9 mouse cellular contexts compared by ENCODE assay signal in the genomic region with DNA sequence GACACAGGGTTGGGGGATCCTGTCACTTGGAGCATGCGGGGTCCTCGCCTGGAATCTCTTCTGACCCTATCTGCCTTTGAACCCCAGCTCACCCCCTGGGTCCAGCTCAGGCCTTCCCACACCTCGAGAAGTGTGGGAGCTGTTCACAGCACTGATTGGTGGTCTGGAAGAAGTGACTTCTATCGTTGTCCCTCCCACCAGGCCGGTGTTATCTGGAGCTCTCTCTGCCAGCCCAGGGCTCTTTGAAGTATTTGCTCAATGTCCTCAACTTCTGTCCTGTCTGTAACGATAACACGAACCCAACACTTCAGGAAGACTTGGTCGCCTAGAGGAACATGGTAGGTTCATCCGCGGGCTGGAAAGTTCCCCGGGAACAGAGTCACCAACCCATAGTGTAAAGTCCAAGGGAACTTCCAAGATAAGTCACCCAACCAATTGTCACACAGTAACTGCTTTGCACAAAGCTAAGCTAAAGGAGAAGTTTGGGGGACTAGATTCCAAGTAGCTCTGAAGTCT. TPM values are rescaled to one million over a fixed set of nuclear protein-coding genes. Genes with fewer than 3 reads are reported as not detected.
A peak's percentile ranks its signal among the peaks of the same experiment; 100 is the strongest.
DNase-seq lines count a peak whose midpoint lies in the region; ATAC-seq and TF ChIP-seq lines count a peak whose summit lies in the region.
"Had no signal": no experiment of that assay in that cellular context is flagged by ENCODE, and none has a peak within 500 bp of the region (broad histone marks: within the 10 kb centered on the region; RNA-seq: fewer than 3 reads in every experiment).

No protein-coding gene starts in this region.

- peaks cover 29% of the 10 kb centered on the region for H3K27me3 ChIP-seq in forebrain, embryonic 12.5 days
- peaks cover 14% of the 10 kb centered on the region for H3K27me3 ChIP-seq in forebrain, embryonic 11.5 days (ENCODE audit: control insufficient read depth, insufficient read depth, low read length)
- H3K27me3 ChIP-seq in midbrain, embryonic 10.5 days (ENCODE audit: low read depth, poor library complexity, severe bottlenecking): peaks cover 40% of the 10 kb centered on the region
- H3K27me3 ChIP-seq in midbrain, postnatal 0 days (ENCODE audit: insufficient read depth, low read length): peaks cover 7% of the 10 kb centered on the region; the same call in 1 of the 2 replicates
- H3K27me3 ChIP-seq in limb, embryonic 12.5 days: peaks cover 17% of the 10 kb centered on the region

- no peak overlapping the region; the same call in 1 of the 2 replicates for H3K9ac ChIP-seq in forebrain, embryonic 12.5 days
- H3K9ac ChIP-seq in forebrain, embryonic 11.5 days (ENCODE audit: low read length): no peak overlapping the region
- no peak overlapping the region for H3K9ac ChIP-seq in midbrain, postnatal 0 days (replicated peaks; ENCODE audit: low read length, poor library complexity, severe bottlenecking)
- no peak overlapping the region for H3K9ac ChIP-seq in limb, embryonic 12.5 days (replicated peaks)

- TF ChIP-seq CTCF in midbrain, postnatal 0 days (IDR thresholded peaks at IDR 0.05): no peak

- H3K4me1 ChIP-seq in forebrain, embryonic 12.5 days: peaks cover 34% of the 10 kb centered on the region
- H3K4me1 ChIP-seq in forebrain, embryonic 11.5 days (replicated peaks; ENCODE audit: control insufficient read depth, insufficient read depth, low read length): peaks cover 11% of the 10 kb centered on the region
- H3K4me1 ChIP-seq in midbrain, embryonic 10.5 days: peaks cover 50% of the 10 kb centered on the region
- H3K4me1 ChIP-seq in midbrain, postnatal 0 days (ENCODE audit: insufficient read depth, low read length): peaks cover 7% of the 10 kb centered on the region; the same call in 1 of the 2 replicates
- H3K4me1 ChIP-seq in limb, embryonic 12.5 days (replicated peaks): peaks cover 35% of the 10 kb centered on the region

- no peak overlapping the region; the same call in 1 of the 2 replicates for H3K4me3 ChIP-seq in forebrain, embryonic 12.5 days (replicated peaks)
- no peak overlapping the region for H3K4me3 ChIP-seq in forebrain, embryonic 11.5 days (ENCODE audit: low read depth, low read length)
- H3K4me3 ChIP-seq in midbrain, embryonic 10.5 days: peak overlapping the region; percentile 95
- H3K4me3 ChIP-seq in midbrain, postnatal 0 days (ENCODE audit: low read depth, low read length): no peak overlapping the region
- H3K4me3 ChIP-seq in limb, embryonic 12.5 days (replicated peaks): peak overlapping the region; percentile 84; the same call in 1 of the 2 replicates

- no peak overlapping the region for H3K27ac ChIP-seq in forebrain, embryonic 12.5 days
- H3K27ac ChIP-seq in forebrain, embryonic 11.5 days (ENCODE audit: low read depth, low read length): no peak overlapping the region
- H3K27ac ChIP-seq in midbrain, embryonic 10.5 days (replicated peaks): no peak overlapping the region
- no peak overlapping the region for H3K27ac ChIP-seq in midbrain, postnatal 0 days (ENCODE audit: low read depth, low read length)
- H3K27ac ChIP-seq in limb, embryonic 12.5 days: no peak overlapping the region

- H3K36me3 ChIP-seq in forebrain, embryonic 12.5 days (replicated peaks): no peaks in the 10 kb centered on the region
- H3K36me3 ChIP-seq in forebrain, embryonic 11.5 days (ENCODE audit: control insufficient read depth, insufficient read depth, low read length): no peaks in the 10 kb centered on the region
- no peaks in the 10 kb centered on the region for H3K36me3 ChIP-seq in midbrain, embryonic 10.5 days
- H3K36me3 ChIP-seq in midbrain, postnatal 0 days (ENCODE audit: insufficient read depth, low read length): no peaks in the 10 kb centered on the region
- H3K36me3 ChIP-seq in limb, embryonic 12.5 days: no peaks in the 10 kb centered on the region

- H3K9me3 ChIP-seq in forebrain, embryonic 12.5 days: no peaks in the 10 kb centered on the region
- H3K9me3 ChIP-seq in forebrain, embryonic 11.5 days (ENCODE audit: control insufficient read depth, low read length): no peaks in the 10 kb centered on the region
- H3K9me3 ChIP-seq in midbrain, embryonic 10.5 days (replicated peaks): no peaks in the 10 kb centered on the region
- no peaks in the 10 kb centered on the region for H3K9me3 ChIP-seq in midbrain, postnatal 0 days (ENCODE audit: low read length)
- no peaks in the 10 kb centered on the region for H3K9me3 ChIP-seq in limb, embryonic 12.5 days

- peak overlapping the region; percentile 89; the same call in 1 of the 2 replicates for H3K4me2 ChIP-seq in forebrain, embryonic 12.5 days
- H3K4me2 ChIP-seq in forebrain, embryonic 11.5 days (ENCODE audit: low read depth, low read length, severe bottlenecking): no peak overlapping the region
- H3K4me2 ChIP-seq in midbrain, postnatal 0 days (ENCODE audit: low read depth, low read length, poor library complexity, severe bottlenecking): no peak overlapping the region
- peak overlapping the region; percentile 85; the same call in 1 of the 2 replicates for H3K4me2 ChIP-seq in limb, embryonic 12.5 days

- WGBS in forebrain, embryonic 12.5 days: 80% methylated on average over 11 of the region's 11 CpGs
- 76% methylated on average over 11 of the region's 11 CpGs for WGBS in forebrain, embryonic 11.5 days
- WGBS in midbrain, embryonic 10.5 days: 68% methylated on average over 11 of the region's 11 CpGs
- WGBS in midbrain, postnatal 0 days: 74% methylated on average over 11 of the region's 11 CpGs
- 56% methylated on average over 11 of the region's 11 CpGs for WGBS in limb, embryonic 12.5 days

- no peak for ATAC-seq in forebrain, embryonic 12.5 days (ENCODE audit: low FRiP score)
- no peak for ATAC-seq in forebrain, embryonic 11.5 days (replicated peaks; ENCODE audit: low FRiP score)
- ATAC-seq in midbrain, postnatal 0 days (ENCODE audit: low FRiP score): no peak
- ATAC-seq in limb, embryonic 12.5 days (ENCODE audit: insufficient number of reproducible peaks, insufficient read depth, low FRiP score, low TSS enrichment, low read depth): no peak
- ATAC-seq in inflammation-experienced regulatory T-cells, adult 6 months: no peak
- no peak for ATAC-seq in activated CD4-positive, CD25-positive, alpha-beta regulatory T cell, adult 4 months

- DNase-seq in forebrain, embryonic 11.5 days (ENCODE audit: low spot score): no peak
- DNase-seq in midbrain, embryonic 10.5 days (ENCODE audit: low spot score): no peak
- DNase-seq in midbrain, postnatal 0 days (ENCODE audit: low spot score): no peak
- DNase-seq in testis, postnatal 14 days (ENCODE audit: low spot score): peak; percentile 51
- DNase-seq: lung, postnatal 10 days had no signal

RNA-seq across cellular contexts. Expression of gene Mllt6, which starts 4.4 kb away (rescaled TPM):
- 3.3 and 3.7 TPM in 2 replicates for polyA plus RNA-seq in forebrain, embryonic 12.5 days (2016; fragmentation: Nextera tagmentation; extraction: Ambion mirVana)
- polyA plus RNA-seq in forebrain, embryonic 11.5 days (2014; fragmentation: Nextera tagmentation; extraction: Ambion mirVana): 3.4 and 4.9 TPM in 2 replicates
- 2.1 and 2.6 TPM in 2 replicates for polyA plus RNA-seq in midbrain, embryonic 10.5 days (2016; fragmentation: Nextera tagmentation; extraction: Ambion mirVana)
- 43.9 and 52.8 TPM in 2 replicates for total RNA-seq in midbrain, postnatal 0 days (2014; rRNA removed)
- 1.5 and 1.7 TPM in 2 replicates for polyA plus RNA-seq in midbrain, postnatal 0 days (2015; fragmentation: Nextera tagmentation; extraction: Ambion mirVana)
- 2.8 and 2.9 TPM in 2 replicates for polyA plus RNA-seq in limb, embryonic 12.5 days (2016; fragmentation: Nextera tagmentation; extraction: Ambion mirVana)
- polyA plus RNA-seq in inflammation-experienced regulatory T-cells, adult 6 months (2017; shearing (Covaris generic)): 10 to 100 TPM; 13.4 to 17.0 (median 14.6) TPM
- polyA plus RNA-seq in activated CD4-positive, CD25-positive, alpha-beta regulatory T cell, adult 4 months (2017; shearing (Covaris generic)): 10 to 100 TPM; 13.9 to 15.2 TPM

RNA-seq across cellular contexts. Expression of gene Cisd3, which starts 26.8 kb away (rescaled TPM):
- polyA plus RNA-seq in forebrain, embryonic 12.5 days (2016; fragmentation: Nextera tagmentation; extraction: Ambion mirVana): 13.2 and 14.9 TPM in 2 replicates
- polyA plus RNA-seq in forebrain, embryonic 11.5 days (2014; fragmentation: Nextera tagmentation; extraction: Ambion mirVana): 13.5 and 14.0 TPM in 2 replicates
- polyA plus RNA-seq in midbrain, embryonic 10.5 days (2016; fragmentation: Nextera tagmentation; extraction: Ambion mirVana): 20.5 and 21.7 TPM in 2 replicates
- total RNA-seq in midbrain, postnatal 0 days (2014; rRNA removed): 13.3 and 27.0 TPM in 2 replicates
- polyA plus RNA-seq in midbrain, postnatal 0 days (2015; fragmentation: Nextera tagmentation; extraction: Ambion mirVana): 41.5 and 45.1 TPM in 2 replicates
- polyA plus RNA-seq in limb, embryonic 12.5 days (2016; fragmentation: Nextera tagmentation; extraction: Ambion mirVana): 10.0 and 11.3 TPM in 2 replicates
- polyA plus RNA-seq in inflammation-experienced regulatory T-cells, adult 6 months (2017; shearing (Covaris generic)): 100 to 1,000 TPM in 1 of 3 experiments, 10 to 100 TPM in 2; 69.0 to 129 (median 86.9) TPM
- 10 to 100 TPM; 91.3 to 99.5 TPM for polyA plus RNA-seq in activated CD4-positive, CD25-positive, alpha-beta regulatory T cell, adult 4 months (2017; shearing (Covaris generic))

RNA-seq across cellular contexts. Expression of gene Epop, which starts 29.3 kb away (rescaled TPM):
- 10.0 and 11.9 TPM in 2 replicates for polyA plus RNA-seq in forebrain, embryonic 12.5 days (2016; fragmentation: Nextera tagmentation; extraction: Ambion mirVana)
- polyA plus RNA-seq in forebrain, embryonic 11.5 days (2014; fragmentation: Nextera tagmentation; extraction: Ambion mirVana): 13.8 and 15.8 TPM in 2 replicates
- 10.4 and 13.3 TPM in 2 replicates for polyA plus RNA-seq in midbrain, embryonic 10.5 days (2016; fragmentation: Nextera tagmentation; extraction: Ambion mirVana)
- total RNA-seq in midbrain, postnatal 0 days (2014; rRNA removed): 5.0 and 8.4 TPM in 2 replicates
- polyA plus RNA-seq in midbrain, postnatal 0 days (2015; fragmentation: Nextera tagmentation; extraction: Ambion mirVana): 1.5 and 1.6 TPM in 2 replicates
- polyA plus RNA-seq in limb, embryonic 12.5 days (2016; fragmentation: Nextera tagmentation; extraction: Ambion mirVana): 16.4 and 16.9 TPM in 2 replicates
- under 1 TPM; 0.24 to 0.48 (median 0.45) TPM for polyA plus RNA-seq in inflammation-experienced regulatory T-cells, adult 6 months (2017; shearing (Covaris generic))
- under 1 TPM; 0.40 to 0.61 TPM for polyA plus RNA-seq in activated CD4-positive, CD25-positive, alpha-beta regulatory T cell, adult 4 months (2017; shearing (Covaris generic))

RNA-seq across cellular contexts. Expression of gene Pcgf2, which starts 41.5 kb away (rescaled TPM):
- 24.2 TPM in 2 replicates for polyA plus RNA-seq in forebrain, embryonic 12.5 days (2016; fragmentation: Nextera tagmentation; extraction: Ambion mirVana)
- 24.2 and 25.9 TPM in 2 replicates for polyA plus RNA-seq in forebrain, embryonic 11.5 days (2014; fragmentation: Nextera tagmentation; extraction: Ambion mirVana)
- polyA plus RNA-seq in midbrain, embryonic 10.5 days (2016; fragmentation: Nextera tagmentation; extraction: Ambion mirVana): 16.0 and 18.6 TPM in 2 replicates
- total RNA-seq in midbrain, postnatal 0 days (2014; rRNA removed): 16.0 and 19.6 TPM in 2 replicates
- 14.2 and 16.7 TPM in 2 replicates for polyA plus RNA-seq in midbrain, postnatal 0 days (2015; fragmentation: Nextera tagmentation; extraction: Ambion mirVana)
- polyA plus RNA-seq in limb, embryonic 12.5 days (2016; fragmentation: Nextera tagmentation; extraction: Ambion mirVana): 20.2 and 20.3 TPM in 2 replicates
- 1 to 10 TPM; 4.6 to 6.9 (median 5.4) TPM for polyA plus RNA-seq in inflammation-experienced regulatory T-cells, adult 6 months (2017; shearing (Covaris generic))
- 1 to 10 TPM; 3.1 to 4.7 TPM for polyA plus RNA-seq in activated CD4-positive, CD25-positive, alpha-beta regulatory T cell, adult 4 months (2017; shearing (Covaris generic))

RNA-seq across cellular contexts. Expression of gene Psmb3, which starts 44.4 kb away (rescaled TPM):
- 457 TPM in 2 replicates for polyA plus RNA-seq in forebrain, embryonic 12.5 days (2016; fragmentation: Nextera tagmentation; extraction: Ambion mirVana)
- polyA plus RNA-seq in forebrain, embryonic 11.5 days (2014; fragmentation: Nextera tagmentation; extraction: Ambion mirVana): 463 and 510 TPM in 2 replicates
- 606 and 631 TPM in 2 replicates for polyA plus RNA-seq in midbrain, embryonic 10.5 days (2016; fragmentation: Nextera tagmentation; extraction: Ambion mirVana)
- 386 and 449 TPM in 2 replicates for total RNA-seq in midbrain, postnatal 0 days (2014; rRNA removed)
- polyA plus RNA-seq in midbrain, postnatal 0 days (2015; fragmentation: Nextera tagmentation; extraction: Ambion mirVana): 473 and 491 TPM in 2 replicates
- polyA plus RNA-seq in limb, embryonic 12.5 days (2016; fragmentation: Nextera tagmentation; extraction: Ambion mirVana): 481 TPM in 2 replicates
- polyA plus RNA-seq in inflammation-experienced regulatory T-cells, adult 6 months (2017; shearing (Covaris generic)): 100 to 1,000 TPM; 461 to 576 (median 475) TPM
- 100 to 1,000 TPM; 422 to 486 TPM for polyA plus RNA-seq in activated CD4-positive, CD25-positive, alpha-beta regulatory T cell, adult 4 months (2017; shearing (Covaris generic))

Comparison
In these comparisons a context has a peak if more than half of its experiments do, and no peak if none do; other contexts are left out.
1. H3K4me2 ChIP-seq: peak in forebrain, embryonic 12.5 days (single experiment) and limb, embryonic 12.5 days (single experiment); none in forebrain, embryonic 11.5 days (single experiment) and midbrain, postnatal 0 days (single experiment).
2. H3K4me3 ChIP-seq: peak in midbrain, embryonic 10.5 days (single experiment) and limb, embryonic 12.5 days (single experiment); none in forebrain, embryonic 12.5 days (single experiment), forebrain, embryonic 11.5 days (single experiment) and midbrain, postnatal 0 days (single experiment).